Comparison of ENCODE assay signal across 26 mouse cellular contexts in the genomic region with DNA sequence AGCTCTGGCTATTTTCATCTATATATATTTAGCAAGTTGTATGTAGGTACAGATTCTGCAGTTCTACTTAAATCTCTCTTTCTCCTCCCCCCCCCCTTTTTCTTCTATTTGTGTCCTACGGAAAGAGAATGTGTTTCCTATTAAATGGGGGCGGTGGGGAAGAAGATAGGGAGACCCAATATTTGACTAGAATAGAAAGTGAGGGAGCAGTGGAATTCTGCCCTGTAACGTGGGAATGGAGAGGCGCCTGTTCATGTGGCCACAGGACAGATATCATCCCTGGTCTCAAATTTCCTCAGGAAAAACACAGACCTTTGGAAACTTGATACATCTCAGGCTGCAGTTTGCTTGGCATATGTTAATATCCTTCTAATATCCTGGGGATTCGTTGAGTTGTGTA.
DNase-seq lines count a peak whose midpoint lies in the region; ATAC-seq and TF ChIP-seq lines count a peak whose summit lies in the region.
"Had no signal": no experiment of that assay in that cellular context is flagged by ENCODE, and none has a peak within 500 bp of the region (broad histone marks: within the 10 kb centered on the region; RNA-seq: fewer than 3 reads in every experiment).

No protein-coding gene starts in this region.

- no peak overlapping the region for H3ac ChIP-seq in myocyte (ENCODE audit: control insufficient read depth, insufficient read length)

- ATAC-seq in hindbrain, embryonic 16.5 days = no peak
- no peak for ATAC-seq in hindbrain, embryonic 11.5 days (ENCODE audit: low FRiP score)
- ATAC-seq in embryonic facial prominence, embryonic 13.5 days (ENCODE audit: insufficient number of reproducible peaks, insufficient read depth, low FRiP score, low TSS enrichment, low read depth) = no peak
- ATAC-seq in intestine, postnatal 0 days = no peak
- ATAC-seq: activated CD4-positive, CD25-positive, alpha-beta regulatory T cell, adult 4 months had no signal

- no peak overlapping the region for H3K4me3 ChIP-seq in hindbrain, embryonic 16.5 days (ENCODE audit: low read length)
- no peak overlapping the region for H3K4me3 ChIP-seq in hindbrain, embryonic 11.5 days (ENCODE audit: low read depth, low read length)
- no peak overlapping the region for H3K4me3 ChIP-seq in embryonic facial prominence, embryonic 13.5 days
- no peak overlapping the region for H3K4me3 ChIP-seq in embryonic fibroblast, embryonic 13.5 days (ENCODE audit: insufficient read depth, low read length)
- no peak overlapping the region for H3K4me3 ChIP-seq in myocyte
- H3K4me3 ChIP-seq in intestine, postnatal 0 days (ENCODE audit: low read depth, low read length) = no peak overlapping the region
- no peak overlapping the region for H3K4me3 ChIP-seq in heart, embryonic 10.5 days
- H3K4me3 ChIP-seq: erythroblast, embryonic 14.5 days; forebrain, embryonic 12.5 days; hindbrain, embryonic 12.5 days; layer of hippocampus, adult 2 months; left cerebral cortex, adult 2 months; lung, embryonic 15.5 days; megakaryocyte, embryonic 14.5 days; midbrain, embryonic 13.5 days; neural tube, embryonic 15.5 days; stomach, embryonic 15.5 days had no signal

- no peak for DNase-seq in hindbrain, embryonic 11.5 days (ENCODE audit: low spot score)
- no peak for DNase-seq in heart, embryonic 10.5 days (ENCODE audit: low spot score)
- DNase-seq: heart, postnatal 14 days; kidney, adult 2 months; kidney, postnatal 36 days; retina, postnatal 1 day; right cerebral cortex, postnatal 14 days had no signal

- TF ChIP-seq POLR2A in embryonic fibroblast, embryonic 13.5 days (IDR thresholded peaks at IDR 0.05; ENCODE audit: low read depth, low read length) = no peak
- no peak for TF ChIP-seq POLR2A in myocyte (IDR thresholded peaks at IDR 0.05; ENCODE audit: insufficient read length, low read depth)

- H3K4me2 ChIP-seq in hindbrain, embryonic 16.5 days (ENCODE audit: low read length) = no peak overlapping the region
- H3K4me2 ChIP-seq in hindbrain, embryonic 11.5 days (replicated peaks; ENCODE audit: low read depth, low read length) = no peak overlapping the region
- peak overlapping the region; percentile 24 for H3K4me2 ChIP-seq in embryonic facial prominence, embryonic 13.5 days
- peak overlapping the region; percentile 52 for H3K4me2 ChIP-seq in myocyte (ENCODE audit: low read depth)
- no peak overlapping the region for H3K4me2 ChIP-seq in intestine, postnatal 0 days (replicated peaks; ENCODE audit: low read depth)
- H3K4me2 ChIP-seq: forebrain, embryonic 12.5 days; hindbrain, embryonic 12.5 days; liver, embryonic 11.5 days; lung, embryonic 15.5 days; midbrain, embryonic 13.5 days; neural tube, embryonic 15.5 days; stomach, embryonic 15.5 days had no signal

- H3K9ac ChIP-seq in hindbrain, embryonic 16.5 days (ENCODE audit: low read depth, low read length) = no peak overlapping the region
- no peak overlapping the region for H3K9ac ChIP-seq in hindbrain, embryonic 11.5 days (ENCODE audit: low read depth, low read length)
- H3K9ac ChIP-seq in embryonic facial prominence, embryonic 13.5 days = no peak overlapping the region
- H3K9ac ChIP-seq in intestine, postnatal 0 days (ENCODE audit: low read depth, low read length) = no peak overlapping the region
- H3K9ac ChIP-seq: forebrain, embryonic 12.5 days; forebrain, postnatal 0 days; hindbrain, embryonic 12.5 days; lung, embryonic 15.5 days; midbrain, embryonic 13.5 days; neural tube, embryonic 15.5 days; stomach, embryonic 15.5 days had no signal

- H3K4me1 ChIP-seq in hindbrain, embryonic 16.5 days (ENCODE audit: control insufficient read depth, insufficient read depth, low read depth, low read length) = no peaks in the 10 kb centered on the region
- no peaks in the 10 kb centered on the region for H3K4me1 ChIP-seq in hindbrain, embryonic 11.5 days (replicated peaks; ENCODE audit: control insufficient read depth, insufficient read depth, low read length)
- H3K4me1 ChIP-seq in embryonic facial prominence, embryonic 13.5 days = peaks cover 26% of the 10 kb centered on the region
- no peaks in the 10 kb centered on the region for H3K4me1 ChIP-seq in embryonic fibroblast, embryonic 13.5 days (ENCODE audit: control insufficient read depth, insufficient read depth, low read length)
- no peaks in the 10 kb centered on the region for H3K4me1 ChIP-seq in intestine, postnatal 0 days (replicated peaks; ENCODE audit: control insufficient read depth, insufficient read depth, low read length)
- H3K4me1 ChIP-seq in heart, embryonic 10.5 days = no peaks in the 10 kb centered on the region
- H3K4me1 ChIP-seq: stomach, embryonic 15.5 days had no signal

- H3K36me3 ChIP-seq in hindbrain, embryonic 16.5 days (ENCODE audit: control insufficient read depth, insufficient read depth, low read length) = no peaks in the 10 kb centered on the region
- no peaks in the 10 kb centered on the region for H3K36me3 ChIP-seq in hindbrain, embryonic 11.5 days (ENCODE audit: control insufficient read depth, insufficient read depth, low read length)
- no peaks in the 10 kb centered on the region for H3K36me3 ChIP-seq in embryonic facial prominence, embryonic 13.5 days
- no peaks in the 10 kb centered on the region for H3K36me3 ChIP-seq in myocyte (ENCODE audit: control insufficient read depth, insufficient read depth)
- H3K36me3 ChIP-seq in intestine, postnatal 0 days (ENCODE audit: control insufficient read depth, insufficient read depth) = no peaks in the 10 kb centered on the region
- no peaks in the 10 kb centered on the region for H3K36me3 ChIP-seq in heart, embryonic 10.5 days
- H3K36me3 ChIP-seq: forebrain, embryonic 12.5 days; hindbrain, embryonic 12.5 days; lung, embryonic 15.5 days; midbrain, embryonic 13.5 days; neural tube, embryonic 15.5 days; stomach, embryonic 15.5 days had no signal

- H3K27ac ChIP-seq in hindbrain, embryonic 16.5 days (ENCODE audit: low read depth, low read length) = peak overlapping the region; percentile 18; the same call in 1 of the 2 replicates
- no peak overlapping the region for H3K27ac ChIP-seq in hindbrain, embryonic 11.5 days (ENCODE audit: low read depth, low read length)
- peak overlapping the region; percentile 71 for H3K27ac ChIP-seq in embryonic facial prominence, embryonic 13.5 days
- peak overlapping the region; percentile 14; the same call in 1 of the 2 replicates for H3K27ac ChIP-seq in embryonic fibroblast, embryonic 13.5 days (ENCODE audit: insufficient read depth, low read length)
- H3K27ac ChIP-seq in intestine, postnatal 0 days (ENCODE audit: low read depth, low read length) = no peak overlapping the region
- H3K27ac ChIP-seq in heart, embryonic 10.5 days = no peak overlapping the region
- H3K27ac ChIP-seq: forebrain, embryonic 12.5 days; layer of hippocampus, adult 2 months; left cerebral cortex, adult 2 months; lung, embryonic 15.5 days; midbrain, embryonic 13.5 days; stomach, embryonic 15.5 days had no signal

- WGBS in hindbrain, embryonic 16.5 days = 62% methylated on average over 5 of the region's 5 CpGs
- 58% methylated on average over 5 of the region's 5 CpGs for WGBS in hindbrain, embryonic 11.5 days
- WGBS in embryonic facial prominence, embryonic 13.5 days = 10% methylated on average over 5 of the region's 5 CpGs
- 57% methylated on average over 5 of the region's 5 CpGs for WGBS in intestine, postnatal 0 days
- 47% methylated on average over 5 of the region's 5 CpGs for WGBS in heart, embryonic 10.5 days

- H3K9me3 ChIP-seq in hindbrain, embryonic 16.5 days (ENCODE audit: control insufficient read depth, low read length) = no peaks in the 10 kb centered on the region
- H3K9me3 ChIP-seq in hindbrain, embryonic 11.5 days (ENCODE audit: control insufficient read depth, low read length) = no peaks in the 10 kb centered on the region
- H3K9me3 ChIP-seq in embryonic facial prominence, embryonic 13.5 days = no peaks in the 10 kb centered on the region
- no peaks in the 10 kb centered on the region for H3K9me3 ChIP-seq in intestine, postnatal 0 days (ENCODE audit: control insufficient read depth)
- no peaks in the 10 kb centered on the region for H3K9me3 ChIP-seq in heart, embryonic 10.5 days
- H3K9me3 ChIP-seq: forebrain, embryonic 12.5 days; hindbrain, embryonic 12.5 days; lung, embryonic 15.5 days; megakaryocyte, embryonic 14.5 days; midbrain, embryonic 13.5 days; neural tube, embryonic 15.5 days; stomach, embryonic 15.5 days had no signal

- no peak for TF ChIP-seq CTCF in embryonic fibroblast, embryonic 13.5 days (IDR thresholded peaks at IDR 0.05; ENCODE audit: borderline replicate concordance, insufficient read depth, low read length)
- TF ChIP-seq CTCF in intestine, postnatal 0 days (IDR thresholded peaks at IDR 0.05; ENCODE audit: low read depth) = no peak

- no peaks in the 10 kb centered on the region for H3K79me2 ChIP-seq in myocyte (ENCODE audit: control insufficient read depth, insufficient read depth)

- H3K27me3 ChIP-seq in hindbrain, embryonic 16.5 days (replicated peaks; ENCODE audit: control insufficient read depth, insufficient read depth, low read length) = no peaks in the 10 kb centered on the region; the same call in 1 of the 2 replicates
- no peaks in the 10 kb centered on the region for H3K27me3 ChIP-seq in hindbrain, embryonic 11.5 days (ENCODE audit: control insufficient read depth, insufficient read depth, low read length)
- no peaks in the 10 kb centered on the region for H3K27me3 ChIP-seq in embryonic facial prominence, embryonic 13.5 days
- H3K27me3 ChIP-seq in myocyte (ENCODE audit: control insufficient read depth, insufficient read depth, insufficient read length) = no peaks in the 10 kb centered on the region
- no peaks in the 10 kb centered on the region for H3K27me3 ChIP-seq in intestine, postnatal 0 days (replicated peaks; ENCODE audit: control insufficient read depth, insufficient read depth, low read length)
- H3K27me3 ChIP-seq in heart, embryonic 10.5 days (ENCODE audit: insufficient read depth, poor library complexity, severe bottlenecking) = no peaks in the 10 kb centered on the region
- H3K27me3 ChIP-seq: CH12.LX; forebrain, embryonic 12.5 days; hindbrain, embryonic 12.5 days; lung, embryonic 15.5 days; megakaryocyte, embryonic 14.5 days; midbrain, embryonic 13.5 days; neural tube, embryonic 15.5 days; stomach, embryonic 15.5 days had no signal

TF ChIP-seq in myocyte, 11 proteins besides CTCF, POLR2A, EP300 and RAD21 (continues in another document):
- TF ChIP-seq REST (IDR thresholded peaks at IDR 0.05; ENCODE audit: insufficient read depth, insufficient read length) (no peak), USF1 (IDR thresholded peaks at IDR 0.05; ENCODE audit: low read depth) (no peak), SRF (IDR thresholded peaks at IDR 0.05; ENCODE audit: control insufficient read depth, insufficient read length, low read depth) (no peak), E2F4 (IDR thresholded peaks at IDR 0.05; ENCODE audit: insufficient read depth) (no peak), TCF3 (IDR thresholded peaks at IDR 0.05; ENCODE audit: insufficient read length, low read depth) (no peak), MYOD1 (IDR thresholded peaks at IDR 0.05; ENCODE audit: control insufficient read depth in 1 of 3, insufficient read length in 2 of 3, low read depth in 2 of 3) (no peak), POLR2AphosphoS2 (IDR thresholded peaks at IDR 0.05; ENCODE audit: insufficient read length, low read depth) (no peak), CEBPB (IDR thresholded peaks at IDR 0.05; ENCODE audit: insufficient read depth, poor library complexity, severe bottlenecking) (no peak), TCF12 (IDR thresholded peaks at IDR 0.05; ENCODE audit: insufficient read depth, poor library complexity, severe bottlenecking) (no peak)

Comparison
In these comparisons a context has a peak if more than half of its experiments do, and no peak if none do; other contexts are left out.
1. H3K27ac ChIP-seq: peak in hindbrain, embryonic 16.5 days (single experiment), embryonic facial prominence, embryonic 13.5 days (single experiment) and embryonic fibroblast, embryonic 13.5 days (single experiment); none in hindbrain, embryonic 11.5 days (single experiment), intestine, postnatal 0 days (single experiment) and heart, embryonic 10.5 days (single experiment).
2. H3K4me2 ChIP-seq: peak in embryonic facial prominence, embryonic 13.5 days (single experiment) and myocyte (single experiment); none in hindbrain, embryonic 16.5 days (single experiment), hindbrain, embryonic 11.5 days (single experiment) and intestine, postnatal 0 days (single experiment).